Mouse (Mus musculus) lung, embryonic 14.5 days (tissue): ENCODE measurements around the gene Atf6. TPM values are rescaled to one million over a fixed set of nuclear protein-coding genes. Genes with fewer than 3 reads are reported as not detected.

Source experiments
- ATAC-seq: fragments of 200-750 bp; cut with Nextera tagmentation; 2 replicates; pipeline ENCODE4 v1.8.0; 2017; ENCODE audit warnings: mild to moderate bottlenecking, moderate TSS enrichment, moderate library complexity; ENCODE audit not compliant: insufficient read depth
- DNase-seq: peaks from one replicate; pipeline ENCODE4 v3.0.0-alpha.2; 2015
- H3K27ac ChIP-seq: fragments of 300-500 bp; sonication (generic); 2 replicates; pipeline ENCODE4 v1.5.1; 2014; ENCODE audit warnings: low read depth, mild to moderate bottlenecking, moderate library complexity
- H3K27me3 ChIP-seq: fragments of 300-500 bp; sonication (generic); 2 replicates; pipeline ENCODE4 v1.6.1; 2014; ENCODE audit warnings: low read length, control low read depth; ENCODE audit not compliant: insufficient read depth
- H3K36me3 ChIP-seq: fragments of 300-500 bp; sonication (generic); 2 replicates; pipeline ENCODE4 v1.6.1; 2014; ENCODE audit warnings: control low read depth; ENCODE audit not compliant: insufficient read depth
- H3K4me1 ChIP-seq: fragments of 300-500 bp; sonication (generic); 2 replicates; pipeline ENCODE4 v1.6.1; 2014; ENCODE audit warnings: antibody characterized with exemption, control low read depth; ENCODE audit not compliant: insufficient read depth
- H3K4me2 ChIP-seq: fragments of 300-500 bp; sonication (generic); 2 replicates; pipeline ENCODE4 v1.6.1; 2014; ENCODE audit warnings: mild to moderate bottlenecking
- H3K4me3 ChIP-seq: fragments of 300-500 bp; sonication (generic); 2 replicates; pipeline ENCODE4 v1.5.1; 2014; ENCODE audit warnings: low read depth, low read length
- H3K9ac ChIP-seq: fragments of 300-500 bp; sonication (generic); 2 replicates; pipeline ENCODE4 v1.6.1; 2014
- H3K9me3 ChIP-seq: fragments of 300-500 bp; sonication (generic); 2 replicates; pipeline ENCODE4 v1.6.1; 2016; ENCODE audit warnings: low read depth, low read length, control low read depth
- CTCF ChIP-seq: IDR thresholded peaks from 2 replicates; pipeline ENCODE4 v1.5.1; 2016; ENCODE audit warnings: antibody characterized with exemption, low read depth
- WGBS: fragments of 180-500 bp; shearing (Covaris S2); extraction: QIAGEN DNeasy Blood & Tissue Kit; methylation state at CpG from one replicate; pipeline ENCODE4 v1.1.7; 2014; 5-methylcytosine and 5-hydroxymethylcytosine counted together
- polyA plus RNA-seq: library from polyadenylated mRNA; unstranded; fragments of >200 nt; fragmentation: Nextera tagmentation; extraction: Ambion mirVana; gene quantifications from 2 replicates; pipeline ENCODE4 v1.2.1, GENCODE M21; 2014

Atf6 gene
- polyA plus RNA-seq, 1 experiment from 2014 or later: 9.9 TPM

DNA sequence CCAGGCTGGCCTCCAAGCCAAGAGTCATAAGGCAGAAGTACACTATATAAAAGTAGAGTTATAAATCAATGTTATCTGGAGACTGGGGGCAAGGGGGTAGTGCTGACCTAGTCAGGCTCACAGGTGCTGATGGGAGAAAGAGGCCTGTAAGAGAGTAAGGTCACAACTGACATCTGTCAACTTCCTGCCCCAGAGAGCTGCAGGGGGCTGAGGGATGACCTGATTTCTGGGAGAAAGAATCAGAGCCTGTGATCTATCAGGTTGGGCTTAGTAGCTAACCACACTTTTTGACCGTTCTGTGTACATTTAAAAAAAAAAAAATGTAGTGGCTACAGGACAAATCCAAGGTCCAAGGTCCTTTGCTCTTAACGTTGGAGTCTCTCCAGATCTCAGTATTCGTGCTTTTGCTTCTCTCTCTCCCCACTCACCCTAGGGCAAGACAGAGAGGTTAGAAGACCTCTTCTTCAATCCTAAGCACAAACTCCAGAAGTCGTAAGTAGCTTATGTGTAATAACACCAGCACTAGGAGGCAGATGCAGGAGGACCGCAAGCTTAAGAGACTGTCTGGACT, 15.4 kb upstream of the Atf6 start:
- TF ChIP-seq CTCF: no peak
- Histone ChIP-seq H3K27me3 (no peaks in the 10 kb centered on the region), H3K9me3 (no peaks in the 10 kb centered on the region), H3K9ac (no peak overlapping the region), H3K4me2 (no peak overlapping the region), H3K36me3 (peaks cover 26% of the 10 kb centered on the region), H3K4me3 (no peak overlapping the region), H3K27ac (no peak overlapping the region), H3K4me1 (no peaks in the 10 kb centered on the region)
- DNase-seq: no peak
- ATAC-seq: no peak
- WGBS: 72% methylated on average over 5 of the region's 5 CpGs

- no peaks in the 10 kb centered on the region for H3K27me3 ChIP-seq
- TF ChIP-seq CTCF: no peak
- no peak overlapping the region for H3K9ac ChIP-seq
- peaks cover 56% of the 10 kb centered on the region for H3K36me3 ChIP-seq
- H3K27ac ChIP-seq: no peak overlapping the region
- no peak for ATAC-seq
- H3K4me3 ChIP-seq: no peak overlapping the region
- no peak for DNase-seq
- 92% methylated on average over 5 of the region's 5 CpGs for WGBS
- H3K4me1 ChIP-seq: no peaks in the 10 kb centered on the region
- no peaks in the 10 kb centered on the region for H3K9me3 ChIP-seq
- H3K4me2 ChIP-seq: no peak overlapping the region
These were observed 9.3 kb upstream of the Atf6 start for GRCm38 (mm10) chr1:170876906-170877305.

DNA sequence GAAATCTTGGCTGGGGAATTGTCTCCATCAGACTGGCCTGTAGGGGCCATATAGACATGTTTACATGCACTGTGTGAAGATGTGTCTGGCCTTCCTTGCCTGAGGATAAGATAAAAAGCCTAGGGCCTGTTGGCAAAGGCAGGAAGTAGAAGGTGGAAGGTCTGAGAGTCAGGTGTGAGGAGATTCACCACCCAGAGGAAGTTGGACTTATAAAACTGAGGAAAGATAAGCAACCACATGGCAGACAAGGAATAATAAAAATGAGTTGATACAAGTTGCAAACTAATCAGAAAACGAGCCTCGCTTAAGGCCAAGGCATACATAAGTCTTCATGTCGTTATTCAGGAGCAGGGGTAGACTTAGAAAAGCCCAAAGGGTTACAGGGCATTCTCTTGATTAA, 8.1 kb upstream of the Atf6 start:
- no peak overlapping the region for H3K27ac ChIP-seq
- no peak overlapping the region for H3K4me2 ChIP-seq
- H3K36me3 ChIP-seq: peaks cover 54% of the 10 kb centered on the region
- no peak for DNase-seq
- H3K27me3 ChIP-seq: no peaks in the 10 kb centered on the region
- H3K4me1 ChIP-seq: no peaks in the 10 kb centered on the region
- no peaks in the 10 kb centered on the region for H3K9me3 ChIP-seq
- no peak overlapping the region for H3K4me3 ChIP-seq
- H3K9ac ChIP-seq: no peak overlapping the region
- 60% methylated on average over 3 of the region's 3 CpGs for WGBS
- no peak for TF ChIP-seq CTCF
- no peak for ATAC-seq

DNA sequence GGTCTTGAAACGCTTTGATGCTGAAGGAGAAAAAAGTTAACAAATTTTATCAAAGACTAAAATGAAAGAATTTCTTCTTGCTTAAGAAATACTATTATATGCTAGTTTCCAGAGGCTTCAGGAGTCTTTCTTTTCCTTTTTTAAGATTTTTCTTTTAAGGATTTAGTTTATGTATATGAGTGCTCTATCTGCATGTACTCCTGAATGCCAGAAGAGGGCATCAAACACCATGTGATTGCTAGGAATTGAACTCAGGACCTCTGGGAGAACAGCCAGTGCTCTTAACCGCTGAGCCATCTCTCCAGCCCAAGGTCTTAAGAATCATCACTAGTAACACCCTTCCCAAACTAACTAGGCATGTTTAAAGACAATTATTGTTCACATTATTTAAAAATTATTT, 4.4 kb upstream of the Atf6 start:
- no peak for TF ChIP-seq CTCF
- Histone ChIP-seq H3K4me3 (no peak overlapping the region), H3K9ac (no peak overlapping the region), H3K27me3 (no peaks in the 10 kb centered on the region), H3K27ac (no peak overlapping the region), H3K36me3 (peaks cover 36% of the 10 kb centered on the region), H3K4me1 (no peaks in the 10 kb centered on the region), H3K9me3 (no peaks in the 10 kb centered on the region), H3K4me2 (no peak overlapping the region)
- DNase-seq (no peak), ATAC-seq (no peak)
- WGBS: 93% methylated on average over 2 of the region's 2 CpGs

DNA sequence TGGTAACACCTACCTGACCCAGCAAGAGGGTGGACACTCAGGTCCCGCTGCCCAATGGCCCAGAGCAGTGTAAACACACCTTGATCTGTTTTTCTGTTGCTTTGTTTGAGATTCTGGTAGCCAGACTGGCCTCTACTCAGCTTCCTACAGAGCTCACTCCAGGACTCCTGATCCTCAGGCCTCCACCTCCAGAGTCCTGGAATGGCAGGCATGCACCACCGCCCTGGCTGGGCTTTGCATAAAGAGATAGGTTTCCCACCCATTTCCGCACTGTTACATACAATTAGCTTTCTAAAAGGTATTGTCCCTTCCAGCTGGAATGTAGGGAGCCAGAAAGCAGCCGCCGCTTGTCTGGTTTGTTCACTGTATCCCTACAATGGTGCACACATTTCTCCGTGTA, 3.8 kb upstream of the Atf6 start:
- Histone ChIP-seq H3K4me3 (no peak overlapping the region), H3K9ac (no peak overlapping the region), H3K27me3 (no peaks in the 10 kb centered on the region), H3K9me3 (no peaks in the 10 kb centered on the region), H3K27ac (no peak overlapping the region), H3K4me2 (no peak overlapping the region), H3K36me3 (peaks cover 33% of the 10 kb centered on the region), H3K4me1 (no peaks in the 10 kb centered on the region)
- ATAC-seq: no peak
- no peak for DNase-seq
- 85% methylated on average over 6 of the region's 6 CpGs for WGBS
- TF ChIP-seq CTCF: no peak

GRCm38 (mm10) chr1:170868905-170869283, 1.3 kb upstream of the Atf6 start:
- H3K27me3 ChIP-seq: no peaks in the 10 kb centered on the region
- no peaks in the 10 kb centered on the region for H3K4me1 ChIP-seq
- peak overlapping the region; percentile 85 for H3K9ac ChIP-seq
- H3K4me3 ChIP-seq: peak overlapping the region; percentile 92
- TF ChIP-seq CTCF: no peak
- DNase-seq (no peak), ATAC-seq (no peak; the same call in 1 of the 2 replicates)
- no peaks in the 10 kb centered on the region for H3K9me3 ChIP-seq
- H3K4me2 ChIP-seq: peak overlapping the region; percentile 87
- 16% methylated on average over 14 of the region's 14 CpGs for WGBS
- H3K27ac ChIP-seq: no peak overlapping the region
- peaks cover 17% of the 10 kb centered on the region for H3K36me3 ChIP-seq

DNA sequence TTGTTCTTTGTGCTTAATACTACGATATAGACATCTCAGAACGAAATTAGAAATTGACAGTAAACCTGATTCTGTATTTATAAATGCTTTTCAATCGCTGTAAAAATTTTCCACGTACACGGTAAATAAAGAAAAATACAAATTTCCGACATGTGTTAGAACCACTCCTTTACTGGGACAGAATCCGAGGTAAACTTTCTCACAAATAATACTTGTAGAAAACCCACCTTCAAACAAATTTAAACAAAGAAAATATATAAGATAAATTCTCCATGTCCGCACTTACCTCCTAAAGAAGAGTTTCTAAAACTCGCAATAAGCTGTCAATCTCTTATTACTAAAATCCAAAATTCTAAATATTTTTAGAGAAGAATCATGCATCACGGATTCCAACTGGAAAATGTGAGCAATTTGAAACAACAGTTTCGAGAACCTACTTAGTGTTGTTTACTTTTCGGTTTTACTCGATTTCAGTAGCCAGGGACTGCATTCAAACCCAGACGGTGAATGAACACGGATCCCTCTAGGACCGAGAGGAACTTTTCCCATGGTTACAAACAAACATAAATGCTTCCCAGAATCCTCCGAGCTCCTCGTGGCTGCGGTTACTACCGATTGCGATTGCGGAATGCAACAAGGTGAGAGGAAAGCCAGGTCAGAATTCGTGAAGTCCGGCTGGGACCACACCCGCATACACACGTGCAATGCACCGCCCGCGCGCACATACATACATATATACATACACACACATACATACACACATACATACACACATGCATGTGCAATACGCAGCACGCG, 735 bp upstream of the Atf6 start:
- H3K36me3 ChIP-seq: peaks cover 12% of the 10 kb centered on the region; the same call in 1 of the 2 replicates

More for the DNA sequence above, 735 bp upstream of the Atf6 start:
- Histone ChIP-seq H3K4me1 (no peaks in the 10 kb centered on the region), H3K9me3 (no peaks in the 10 kb centered on the region), H3K27me3 (no peaks in the 10 kb centered on the region), H3K9ac (peak overlapping the region; percentile 85), H3K27ac (peak overlapping the region; percentile 75), H3K4me2 (peak overlapping the region; percentile 87), H3K4me3 (peak overlapping the region; percentile 92)
- WGBS: under 1% methylated on average over 33 of the region's 33 CpGs
- no peak for TF ChIP-seq CTCF
- ATAC-seq (peak; percentile 86), DNase-seq (peak; percentile 92)
